Mouse (Mus musculus): ENCODE measurements at regions not wholly inside any gene's neighbourhood (a gene's known extent, or its start where the extent isn't known, plus 50 kb on each side); places are given as distances from the start of the nearest gene placed in this dataset.

DNA sequence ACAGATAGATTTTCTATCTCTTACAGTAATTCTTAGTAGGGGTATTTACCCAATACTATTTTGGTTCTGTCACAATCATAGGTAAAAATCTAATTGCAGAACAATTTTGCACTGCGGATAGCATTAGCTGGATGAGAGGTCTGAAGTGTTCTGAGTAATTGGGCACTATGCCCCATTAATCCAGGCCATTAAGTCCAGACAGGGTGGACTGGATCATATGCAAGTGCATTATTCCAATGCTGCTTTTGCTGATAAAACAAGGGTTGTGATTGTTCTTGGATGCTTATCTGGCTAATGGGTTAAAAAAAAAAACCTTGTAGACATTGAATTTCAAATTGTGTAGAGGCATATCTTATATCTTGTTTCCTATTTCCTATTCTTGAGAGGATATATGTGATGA, 1732.6 kb upstream of the Gm6569 start:
- no peak for DNase-seq

DNA sequence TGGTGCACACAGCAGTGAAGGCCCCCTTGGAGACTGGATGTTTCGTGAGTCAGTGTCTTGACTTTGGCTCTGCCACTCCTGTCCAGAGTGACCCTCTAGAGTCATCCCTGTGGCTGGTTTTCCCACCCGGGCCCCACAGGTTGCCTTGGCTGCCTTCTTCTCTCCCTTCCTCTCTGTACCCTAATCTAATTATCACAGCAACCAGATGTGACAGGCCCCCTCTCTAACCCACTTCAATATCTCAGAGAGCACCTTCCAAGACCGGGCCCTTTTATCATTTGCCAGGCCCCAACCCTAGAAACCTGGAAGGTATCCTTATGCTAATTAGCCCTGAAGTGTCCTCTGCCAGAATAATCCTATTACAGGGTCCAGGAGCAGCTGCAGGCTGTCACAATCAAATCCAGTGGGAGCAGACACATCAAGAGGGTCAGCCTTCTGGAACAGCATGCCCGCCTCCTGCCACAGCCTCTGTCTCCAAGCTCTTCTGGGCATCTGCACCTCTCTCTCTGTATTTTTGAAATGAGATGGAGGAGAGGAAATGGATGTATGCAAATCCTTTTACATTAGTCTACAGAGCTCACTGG, 1728.4 kb upstream of the Gm6569 start:
- no peak for DNase-seq

DNA sequence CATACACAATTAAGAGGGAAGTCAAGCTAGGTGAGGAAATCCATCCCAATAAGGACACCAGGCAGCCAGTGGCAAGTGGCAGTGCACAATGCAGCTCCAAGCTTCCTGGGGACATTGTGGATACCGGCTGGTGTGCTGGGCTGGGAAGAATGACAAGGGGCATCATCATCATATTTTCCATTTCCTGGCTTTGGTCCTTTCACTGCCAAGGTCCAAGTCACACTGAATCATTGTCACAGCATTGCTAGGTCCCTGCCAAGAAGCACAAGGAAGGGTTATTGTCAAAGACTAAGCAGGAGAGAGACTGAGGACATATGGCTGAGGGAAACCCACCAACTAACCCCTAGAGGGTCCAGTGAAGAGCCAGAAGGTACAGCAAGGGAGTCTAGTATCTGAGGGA, 1723.8 kb upstream of the Gm6569 start:
- peak; percentile 75 for DNase-seq

DNA sequence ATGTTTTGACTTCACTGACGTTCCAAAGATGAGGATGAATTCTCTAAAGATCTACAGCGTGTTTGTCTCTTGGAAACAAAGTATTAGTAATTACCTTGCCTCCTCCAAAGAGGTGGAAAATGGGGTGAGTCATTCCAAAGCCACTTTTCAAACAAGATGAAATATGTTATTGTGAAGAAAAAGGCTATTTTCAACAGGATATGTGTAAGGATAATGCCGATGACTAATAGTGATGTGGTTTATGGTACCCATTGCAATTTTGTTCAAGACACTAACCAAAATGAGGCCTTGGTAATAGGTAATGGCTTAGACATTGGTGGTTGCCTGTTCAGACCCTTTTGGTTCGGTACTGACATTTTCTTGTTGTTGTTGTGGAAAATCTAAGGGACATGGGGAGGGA, 1717.6 kb upstream of the Gm6569 start:
- no peak for DNase-seq

DNA sequence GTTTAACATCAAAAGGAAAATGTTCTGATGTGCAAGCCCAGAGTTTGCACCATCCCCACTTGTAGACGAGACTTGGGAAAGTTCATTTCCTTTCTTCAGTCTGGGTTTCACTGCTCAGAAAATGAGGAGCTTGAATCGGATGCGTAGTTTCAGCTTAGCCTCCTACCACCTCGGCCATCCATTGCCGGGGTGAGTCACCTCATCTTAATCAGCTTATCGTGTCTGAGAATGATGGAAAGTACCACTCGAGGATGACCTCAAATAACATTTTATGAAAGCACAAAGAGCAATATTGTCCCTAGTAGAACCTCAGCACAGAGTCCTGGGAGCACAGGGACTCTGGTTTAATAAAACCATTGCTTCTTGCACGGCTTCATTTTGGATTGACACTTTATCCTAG, 1700.1 kb upstream of the Gm6569 start:
- DNase-seq: no peak

DNA sequence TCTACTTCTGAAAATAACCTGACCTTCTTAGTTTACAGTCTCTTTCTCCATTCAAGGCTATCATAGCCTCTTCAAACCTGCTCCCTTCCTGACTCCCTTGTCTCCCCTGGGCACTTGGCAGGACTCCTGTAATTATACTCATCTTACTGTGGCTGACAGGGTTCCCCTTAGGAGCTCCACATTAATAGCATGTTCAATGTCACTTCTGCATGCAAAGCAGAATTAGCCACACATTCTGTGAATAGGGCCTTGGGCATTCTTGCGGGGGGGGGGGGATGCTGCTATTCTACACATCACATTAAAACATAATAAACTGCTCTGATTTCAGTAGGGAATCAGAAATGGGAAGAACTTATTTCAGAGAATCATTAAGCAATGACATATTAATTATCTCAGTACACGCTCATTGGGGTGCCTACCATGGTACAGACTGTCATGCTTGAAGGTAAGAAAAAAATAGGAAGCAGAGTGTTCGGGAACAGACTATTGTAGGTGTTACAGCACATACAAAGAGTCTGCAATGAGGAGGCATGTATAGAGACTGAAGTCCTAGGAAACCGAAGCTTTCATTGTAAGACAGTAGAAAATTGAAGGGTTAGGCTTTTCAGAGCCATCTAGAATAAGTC, 1698.3 kb upstream of the Gm6569 start:
- no peak for DNase-seq

DNA sequence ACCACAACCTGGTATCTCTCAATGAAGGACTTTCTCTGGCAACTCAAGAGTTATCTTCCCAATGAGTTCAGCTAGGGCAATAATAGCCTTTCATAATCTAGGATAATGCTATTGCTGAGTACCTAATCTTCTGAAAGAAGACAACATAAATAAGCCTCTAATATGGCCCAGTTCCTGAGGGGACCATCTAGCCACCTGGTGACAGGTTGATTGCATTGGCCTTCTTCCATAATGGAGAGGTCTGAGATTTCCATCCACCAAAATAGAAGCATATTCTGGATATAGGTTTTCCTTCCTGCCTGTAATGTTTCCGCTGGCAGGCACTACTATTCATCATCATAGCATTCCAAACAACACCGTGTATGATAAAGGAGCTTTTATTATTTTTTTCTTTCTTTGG, 1694.2 kb upstream of the Gm6569 start:
- peak; percentile 43 for DNase-seq

DNA sequence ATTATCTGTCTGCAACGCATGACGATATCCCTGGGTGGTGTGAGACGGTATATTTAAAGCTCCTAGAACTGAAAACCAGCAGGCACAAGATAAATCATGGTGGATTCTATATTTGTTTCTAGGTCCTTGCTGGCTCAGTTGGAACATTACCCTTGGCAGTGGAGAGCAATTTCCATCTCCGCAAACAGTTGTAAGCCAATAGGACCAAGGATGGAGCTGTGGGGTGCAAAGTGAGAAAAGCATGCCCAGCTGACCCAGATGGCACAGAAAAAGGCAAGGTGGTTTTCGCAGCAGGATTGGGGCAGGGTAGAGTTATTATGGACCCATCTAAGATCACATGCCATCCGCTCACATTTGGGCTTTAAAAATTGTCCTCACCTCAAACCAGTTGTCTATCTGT, 1683.8 kb upstream of the Gm6569 start:
- peak; percentile 94 for DNase-seq

DNA sequence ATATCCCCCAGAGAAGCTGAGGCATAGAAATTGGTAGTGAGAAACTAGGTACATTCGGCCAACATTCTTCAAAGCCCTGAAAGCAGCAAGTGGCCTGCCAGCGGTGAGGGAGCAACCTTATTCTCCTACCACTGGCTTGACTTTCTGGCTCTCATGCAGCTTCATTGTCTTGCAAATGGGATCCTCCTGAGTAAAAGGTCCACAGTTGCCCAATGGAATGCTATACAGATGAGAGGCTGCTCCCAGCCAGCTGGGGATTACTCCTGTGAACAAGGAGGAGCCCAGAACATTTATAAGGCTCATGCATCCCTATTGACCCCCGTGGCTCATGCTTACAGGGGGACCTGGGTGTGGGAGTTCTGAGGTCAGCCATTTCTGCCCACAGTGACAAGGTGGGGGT, 1675.9 kb upstream of the Gm6569 start:
- no peak for DNase-seq

DNA sequence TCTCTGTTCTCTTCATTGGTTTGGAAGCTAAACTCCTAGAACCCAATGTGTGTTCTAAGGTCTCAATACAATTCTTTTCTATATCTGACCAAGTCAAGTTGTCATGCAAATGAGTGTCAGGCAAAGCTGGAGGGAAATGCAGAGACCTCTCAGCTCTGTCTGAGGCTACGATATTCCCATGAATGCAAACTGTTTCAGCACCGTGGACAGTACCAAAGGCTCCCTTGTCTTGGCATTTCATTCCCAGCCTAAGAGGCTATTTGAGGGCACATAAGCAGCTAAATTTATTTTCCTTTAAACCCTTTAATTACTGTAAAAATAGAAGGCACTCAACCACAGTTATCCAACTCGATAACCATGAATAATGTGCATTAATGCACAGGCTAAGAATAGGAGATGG, 1633.5 kb upstream of the Gm6569 start:
- DNase-seq: no peak

DNA sequence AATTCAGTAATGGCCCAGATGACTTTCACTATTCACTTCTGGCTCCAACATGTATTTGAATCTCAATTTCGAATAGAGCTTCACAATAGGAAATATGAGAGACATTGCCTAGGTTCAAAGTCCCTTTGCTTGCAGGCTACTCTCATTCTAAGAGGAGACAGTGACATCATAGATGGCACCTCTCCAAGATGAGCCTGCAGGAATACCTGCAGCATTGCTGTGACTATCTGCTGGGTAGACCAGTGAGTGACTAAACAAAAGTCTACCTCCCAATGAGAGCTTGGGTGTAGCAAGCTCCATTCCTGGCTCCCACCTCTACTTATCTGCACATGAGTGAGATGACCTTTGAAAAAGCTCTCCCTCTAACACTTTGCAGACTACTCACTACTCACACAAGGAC, 1632.6 kb upstream of the Gm6569 start:
- DNase-seq: peak; percentile 35

DNA sequence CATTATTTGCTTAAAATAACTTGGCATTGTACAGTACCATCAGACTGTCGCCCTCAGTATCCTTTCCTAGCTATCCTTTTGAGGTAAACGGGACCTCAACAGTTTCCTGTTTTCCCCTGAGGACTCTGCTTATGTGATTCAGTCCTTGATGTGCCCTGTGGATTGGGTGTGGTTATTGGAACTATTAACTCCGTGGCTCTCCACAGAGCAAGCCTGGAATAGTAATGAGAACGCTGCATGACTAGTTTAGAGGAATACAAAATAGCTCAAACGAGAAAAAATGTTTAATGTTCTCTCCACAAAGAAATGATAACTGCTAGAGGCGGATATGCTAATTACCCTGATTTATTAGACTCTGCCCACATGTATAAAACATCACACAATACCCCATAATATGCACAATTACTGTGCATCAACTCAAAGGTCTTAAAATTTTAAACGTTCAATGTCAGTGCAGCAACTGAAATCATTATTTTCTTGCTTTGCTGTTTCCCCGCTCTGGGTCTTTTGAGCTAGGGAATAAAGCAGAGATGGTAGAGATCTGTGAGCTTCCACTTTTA, 1629.0 kb upstream of the Gm6569 start:
- no peak for DNase-seq

DNA sequence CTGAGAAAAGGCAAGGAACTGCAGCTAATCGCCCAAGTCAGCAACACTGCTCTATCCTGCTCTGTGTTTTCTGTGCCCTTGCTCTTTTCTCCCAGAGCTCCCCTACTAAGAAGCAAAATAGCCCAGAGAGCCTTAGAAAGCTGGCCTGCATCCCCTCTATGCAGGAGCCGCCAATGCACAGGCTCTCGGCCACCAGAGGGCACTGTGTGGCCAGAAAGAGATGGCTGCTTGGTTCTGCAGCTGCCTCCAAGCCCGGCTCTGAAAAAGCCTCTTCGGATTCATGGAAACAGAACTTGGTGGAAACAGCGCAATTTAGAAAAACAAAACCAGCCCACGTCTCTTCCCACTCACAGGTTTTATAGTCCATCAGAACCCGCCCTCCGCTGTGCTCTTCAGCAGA, 1628.4 kb upstream of the Gm6569 start:
- DNase-seq: peak; percentile 88

DNA sequence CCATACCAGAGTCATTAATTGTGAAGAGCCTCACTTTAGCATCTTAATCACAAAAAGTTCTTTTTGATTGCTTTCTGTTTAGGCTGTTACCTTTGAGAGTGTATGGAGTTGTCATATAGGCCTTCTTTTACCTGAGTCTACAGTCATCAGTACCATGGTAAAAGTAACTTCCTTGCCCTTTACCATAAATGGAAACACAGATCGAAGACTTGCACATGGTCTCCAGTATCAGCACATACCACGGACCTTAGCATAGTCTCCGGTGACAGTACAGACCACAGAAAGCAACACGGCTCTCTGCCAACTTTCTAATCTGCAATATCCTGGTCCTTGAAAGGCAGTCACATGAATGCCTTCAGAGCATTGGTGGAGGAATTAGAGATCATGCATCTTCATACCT, 1626.8 kb upstream of the Gm6569 start:
- DNase-seq: no peak

DNA sequence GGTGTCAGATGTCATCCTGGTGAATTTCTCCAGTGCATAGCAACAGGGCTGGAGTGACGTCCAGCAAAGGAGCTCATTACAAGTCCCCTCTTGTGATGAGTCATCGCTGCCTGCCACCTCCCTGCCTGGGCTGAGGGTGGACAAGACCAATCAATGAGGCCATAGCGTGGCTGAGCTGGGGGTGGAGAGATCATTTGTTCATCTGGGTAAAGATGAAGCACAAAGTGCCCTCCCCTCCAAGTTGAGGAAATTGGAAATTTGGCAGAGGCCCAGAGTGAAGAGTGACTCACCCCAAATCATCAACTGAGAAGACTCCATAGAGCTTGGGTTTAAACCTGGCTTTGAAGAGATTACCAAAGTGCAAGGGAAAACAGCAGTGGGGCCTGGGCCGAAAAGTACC, 1626.3 kb upstream of the Gm6569 start:
- no peak for DNase-seq

DNA sequence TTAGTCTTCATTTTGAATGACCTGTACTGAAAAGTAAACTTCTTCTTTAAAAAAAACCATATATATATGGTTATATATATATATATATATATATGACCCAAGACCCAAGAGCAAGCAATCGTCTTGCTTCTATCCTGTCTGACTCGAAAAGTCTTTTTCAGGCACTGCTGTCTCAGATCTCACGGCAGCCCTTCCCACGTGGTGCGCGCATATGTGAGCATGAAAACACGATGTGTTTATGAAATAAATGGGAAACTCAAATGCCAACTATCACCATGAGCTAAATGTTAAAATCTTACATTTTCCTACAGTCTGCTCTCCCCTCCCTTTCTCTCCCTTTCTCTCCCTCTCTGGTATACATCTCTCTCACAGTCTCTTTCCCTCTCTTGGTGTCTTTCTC, 1625.4 kb upstream of the Gm6569 start:
- DNase-seq: no peak

DNA sequence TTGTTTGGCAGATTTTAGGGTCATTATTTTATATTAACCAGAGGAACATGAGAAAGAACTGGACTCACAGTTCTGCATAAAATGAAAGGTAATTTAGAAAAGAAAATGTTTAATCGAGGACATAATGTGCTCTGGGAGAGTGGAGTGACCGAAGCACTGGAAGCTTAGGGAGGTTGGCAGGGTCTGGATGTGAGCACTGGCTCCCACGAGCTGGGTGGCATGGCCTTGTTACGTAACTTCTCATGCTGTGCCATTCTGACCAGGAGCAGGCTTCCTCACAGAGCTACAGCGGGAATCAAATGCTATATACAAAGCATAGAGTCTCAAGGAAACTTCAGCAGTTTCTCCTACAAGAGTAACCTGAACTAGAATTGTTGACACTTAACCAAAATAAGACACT, 1616.6 kb upstream of the Gm6569 start:
- no peak for DNase-seq

DNA sequence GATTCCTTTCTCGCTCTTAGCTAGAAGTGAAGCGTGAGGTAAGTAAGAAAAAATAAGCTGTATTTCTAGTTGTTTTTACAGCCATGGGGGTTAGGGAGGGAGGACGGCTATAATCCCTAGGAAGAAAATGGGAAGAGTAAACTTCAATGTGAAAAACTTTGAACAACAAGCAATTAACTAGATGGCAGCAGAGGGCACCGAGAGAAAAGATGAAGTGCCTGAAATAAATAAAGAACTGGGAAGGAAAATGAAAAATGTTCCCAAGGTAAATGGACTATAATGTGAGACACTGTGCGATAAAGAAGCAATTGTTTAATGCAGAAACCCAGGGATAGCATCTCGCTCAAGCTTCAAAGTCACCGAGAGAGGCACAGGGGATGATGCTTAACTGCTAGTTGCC, 1614.4 kb upstream of the Gm6569 start:
- DNase-seq: no peak

DNA sequence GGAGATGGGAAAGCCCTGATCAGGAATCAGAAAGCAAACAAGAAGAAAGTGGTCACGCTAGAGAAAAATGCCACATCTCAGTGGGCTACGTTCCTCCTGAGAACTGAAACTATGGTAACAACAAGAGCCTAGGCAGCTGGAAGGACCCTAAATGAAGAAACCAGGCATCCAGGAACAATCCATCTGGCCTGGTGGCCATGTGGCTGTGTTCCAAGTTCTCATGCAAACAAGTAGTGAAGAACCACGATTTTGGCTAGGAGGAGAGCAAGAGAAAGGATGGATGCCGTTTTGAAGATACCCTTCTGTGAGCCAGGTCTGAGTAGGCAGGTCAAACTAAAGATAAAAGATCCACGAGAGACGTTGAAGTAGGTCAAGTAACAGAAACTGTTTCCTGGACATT, 1613.6 kb upstream of the Gm6569 start:
- DNase-seq: no peak

DNA sequence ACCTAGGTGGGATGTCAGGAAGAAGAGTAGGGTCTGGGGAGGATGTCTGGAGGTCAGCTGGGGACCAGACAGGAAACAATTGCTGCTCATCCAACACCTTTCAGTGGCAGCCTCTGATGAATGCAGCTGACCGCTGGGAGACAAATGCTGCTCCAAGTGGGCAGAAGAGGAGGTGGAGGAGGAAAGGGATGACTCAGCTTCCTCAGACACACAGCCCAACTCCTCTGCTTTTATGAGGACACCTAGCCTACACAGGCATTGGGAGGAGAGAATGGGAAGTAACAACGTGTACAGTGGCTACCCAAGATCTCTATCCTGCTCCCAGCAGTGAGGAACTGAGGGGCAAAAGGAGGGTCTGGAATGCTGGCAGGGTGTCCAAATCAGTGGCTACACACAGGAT, 1602.0 kb upstream of the Gm6569 start:
- no peak for DNase-seq

DNA sequence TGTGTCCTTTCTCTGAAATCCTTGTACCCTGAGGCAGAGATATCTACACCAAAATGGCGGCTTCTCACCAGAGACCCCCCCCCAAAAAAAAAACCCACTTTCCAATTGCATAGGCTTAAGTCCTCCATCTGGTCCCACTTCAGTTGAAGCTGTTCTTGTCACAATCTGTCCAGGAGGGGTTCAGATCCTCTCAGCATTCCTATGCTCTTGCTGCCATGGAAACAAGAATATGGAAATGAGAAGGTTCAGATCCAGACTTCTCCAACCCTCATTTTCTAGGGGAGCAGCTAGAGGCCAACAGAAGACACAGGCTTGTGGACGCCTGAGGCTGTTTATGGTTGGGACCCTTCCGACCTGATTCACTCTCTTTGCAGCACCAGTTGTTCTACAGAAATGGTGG, 1569.7 kb upstream of the Gm6569 start:
- no peak for DNase-seq

DNA sequence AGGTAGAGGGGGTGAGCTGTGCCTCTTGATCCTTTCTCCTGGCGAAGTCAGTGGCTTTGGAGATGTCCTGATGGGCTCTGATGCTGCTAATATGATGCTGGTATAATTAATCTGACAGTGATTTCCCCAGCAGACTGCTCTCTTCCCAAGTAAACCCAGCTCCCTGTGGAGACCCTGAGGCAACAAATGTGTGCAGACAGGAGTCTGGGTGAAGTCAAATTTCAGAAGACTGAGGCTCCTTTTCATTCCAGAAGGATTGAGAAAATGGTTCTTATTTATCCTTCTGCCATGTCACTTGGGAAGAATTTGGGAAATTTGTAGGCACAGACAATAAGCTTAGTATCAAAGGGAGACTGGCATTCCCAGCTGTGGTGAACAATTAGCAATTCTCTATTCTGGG, 1550.5 kb upstream of the Gm6569 start:
- DNase-seq: no peak

DNA sequence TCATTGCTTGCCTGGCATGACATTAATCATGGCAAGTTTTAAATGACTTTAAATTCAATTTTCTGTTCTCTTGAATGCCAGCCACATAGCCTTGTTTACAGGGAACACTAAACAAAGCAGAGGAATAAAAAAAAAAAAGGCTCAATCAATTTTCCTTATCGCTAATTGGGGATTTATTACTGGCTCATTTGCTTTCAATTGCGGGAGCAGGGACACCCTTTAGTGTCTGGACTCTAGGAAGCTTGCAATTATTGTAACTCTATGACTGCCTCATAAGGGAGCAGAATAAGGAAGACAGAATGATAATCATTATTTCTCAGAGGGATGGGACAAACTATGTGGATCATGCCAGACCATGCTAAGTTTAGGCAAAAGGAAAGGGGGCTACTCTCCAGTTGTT, 1537.7 kb upstream of the Gm6569 start:
- no peak for DNase-seq

DNA sequence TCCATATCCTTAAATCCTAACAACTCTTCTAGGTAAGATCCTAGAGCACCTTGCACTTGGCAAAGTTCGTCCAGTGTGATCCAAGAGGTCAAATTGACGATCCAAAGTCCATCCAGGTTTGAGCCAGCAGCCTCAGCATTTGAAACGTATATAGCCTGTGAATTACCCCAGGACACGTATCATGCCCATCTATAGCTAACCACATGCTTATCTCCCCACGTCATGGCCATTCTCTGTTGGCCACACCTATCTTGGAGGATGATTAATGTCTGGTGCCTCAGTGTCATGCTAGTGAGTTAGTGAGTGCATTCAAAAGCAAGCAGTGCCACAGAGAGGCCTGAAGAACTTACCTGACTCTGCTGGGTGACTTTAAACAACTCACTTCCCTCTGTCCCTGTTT, 1521.9 kb upstream of the Gm6569 start:
- DNase-seq: no peak

DNA sequence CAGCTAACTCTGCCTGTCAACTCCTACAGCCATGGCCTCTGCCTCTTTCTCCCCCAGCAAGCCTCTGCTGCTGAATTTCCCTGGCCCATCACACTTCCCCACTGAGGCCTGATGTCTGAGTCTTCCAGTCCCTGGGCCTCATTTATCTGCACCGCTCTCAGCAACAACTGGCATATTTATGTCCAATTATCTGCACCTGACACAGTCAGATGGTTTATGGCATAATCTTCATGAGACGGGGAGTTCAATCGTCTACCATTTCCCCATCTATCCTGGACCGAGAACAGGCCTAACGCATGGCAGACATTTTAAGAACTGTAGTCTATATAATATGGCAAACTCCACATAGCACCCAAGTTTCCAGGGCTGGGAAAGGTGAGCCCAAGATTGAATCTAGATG, 1512.8 kb upstream of the Gm6569 start:
- DNase-seq: no peak
